In genomic region chr5:67688001-67688400, GRCm38 (mm10) we compare ENCODE assay signal across 22 mouse cellular contexts.
DNase-seq lines count a peak whose midpoint lies in the region; TF ChIP-seq lines count a peak whose summit lies in the region.
"Had no signal": no experiment of that assay in that cellular context is flagged by ENCODE, and none has a peak within 500 bp of the region (broad histone marks: within the 10 kb centered on the region; RNA-seq: fewer than 3 reads in every experiment).

No protein-coding gene starts in this region.

- intact Hi-C loops in heart, adult 2 months (cut with DNase I), result no loop called here

- no peaks in the 10 kb centered on the region; the same call in 1 of the 2 replicates for H3K36me3 ChIP-seq in heart, adult 2 months (ENCODE audit: control insufficient read depth, insufficient read depth, low read length)
- H3K36me3 ChIP-seq: forebrain, embryonic 10.5 days; heart, embryonic 13.5 days had no signal

- H3K4me1 ChIP-seq in heart, adult 2 months (ENCODE audit: control insufficient read depth, insufficient read depth, low read length), result no peaks in the 10 kb centered on the region; the same call in 1 of the 2 replicates
- H3K4me1 ChIP-seq: forebrain, embryonic 10.5 days; forebrain, embryonic 13.5 days had no signal

- no peaks in the 10 kb centered on the region for H3K79me2 ChIP-seq in heart, adult 2 months (replicated peaks; ENCODE audit: control insufficient read depth, insufficient read depth, low read length)

- H3K27ac ChIP-seq in heart, adult 2 months, result no peak overlapping the region
- H3K27ac ChIP-seq: forebrain, embryonic 10.5 days; forebrain, embryonic 13.5 days; heart, embryonic 13.5 days; hindbrain, embryonic 14.5 days had no signal

- no peak for TF ChIP-seq POLR2A in heart, adult 2 months (IDR thresholded peaks at IDR 0.05; ENCODE audit: insufficient read depth, low read depth, low read length)

- no peak overlapping the region for H3K9ac ChIP-seq in heart, adult 2 months (ENCODE audit: low read depth, low read length)
- H3K9ac ChIP-seq: forebrain, embryonic 13.5 days; heart, embryonic 13.5 days; hindbrain, embryonic 14.5 days had no signal

- no peak for TF ChIP-seq CTCF in heart, adult 2 months (IDR thresholded peaks at IDR 0.05)

- WGBS in heart, adult 2 months, result 88% methylated on average over 8 of the region's 8 CpGs

- TF ChIP-seq EP300 in heart, adult 2 months (IDR thresholded peaks at IDR 0.05; ENCODE audit: insufficient read depth, low read depth, low read length), result no peak

- H3K27me3 ChIP-seq in heart, adult 2 months (ENCODE audit: control insufficient read depth, insufficient read depth, low read length), result no peaks in the 10 kb centered on the region
- H3K27me3 ChIP-seq: CH12.LX; forebrain, embryonic 13.5 days; heart, embryonic 13.5 days had no signal

- peak; percentile 27 for DNase-seq in gastrocnemius, adult 18-20 months (ENCODE audit: low spot score)
- no peak for DNase-seq in gastrocnemius, postnatal 10 days
- DNase-seq in heart, adult 11 months, result peak; percentile 84
- no peak for DNase-seq in heart, adult 2 months
- peak; percentile 21 for DNase-seq in right cerebral cortex, adult 18-20 months
- no peak for DNase-seq in right cerebral cortex, postnatal 25 days
- no peak for DNase-seq in kidney, adult 9 months
- DNase-seq: adrenal gland, postnatal 10 days; adrenal gland, postnatal 36 days; B cell, adult 2 months; cerebellum, adult 11 months; cerebellum, adult 2 months; cerebellum, adult 9-11 months; cerebellum, postnatal 25 days; heart, postnatal 14 days; heart, postnatal 4 days; kidney, adult 2 months had no signal

- no peak overlapping the region for H3K4me3 ChIP-seq in heart, adult 2 months
- H3K4me3 ChIP-seq: forebrain, embryonic 10.5 days; forebrain, embryonic 13.5 days; heart, embryonic 13.5 days had no signal

Comparison
In these comparisons a context has a peak if more than half of its experiments do, and no peak if none do; other contexts are left out.
1. DNase-seq: peak in gastrocnemius, adult 18-20 months (single experiment), heart, adult 11 months (single experiment) and right cerebral cortex, adult 18-20 months (single experiment); none in gastrocnemius, postnatal 10 days (single experiment), heart, adult 2 months (0 of 2), right cerebral cortex, postnatal 25 days (single experiment) and kidney, adult 9 months (single experiment).